Mouse (Mus musculus) cerebellum, adult 8-10 months (tissue): ENCODE data around the gene Itga5.

Experiments used
- DNase-seq: peaks from one replicate; pipeline ENCODE4 v3.0.0; 2022

Itga5 gene

DNA sequence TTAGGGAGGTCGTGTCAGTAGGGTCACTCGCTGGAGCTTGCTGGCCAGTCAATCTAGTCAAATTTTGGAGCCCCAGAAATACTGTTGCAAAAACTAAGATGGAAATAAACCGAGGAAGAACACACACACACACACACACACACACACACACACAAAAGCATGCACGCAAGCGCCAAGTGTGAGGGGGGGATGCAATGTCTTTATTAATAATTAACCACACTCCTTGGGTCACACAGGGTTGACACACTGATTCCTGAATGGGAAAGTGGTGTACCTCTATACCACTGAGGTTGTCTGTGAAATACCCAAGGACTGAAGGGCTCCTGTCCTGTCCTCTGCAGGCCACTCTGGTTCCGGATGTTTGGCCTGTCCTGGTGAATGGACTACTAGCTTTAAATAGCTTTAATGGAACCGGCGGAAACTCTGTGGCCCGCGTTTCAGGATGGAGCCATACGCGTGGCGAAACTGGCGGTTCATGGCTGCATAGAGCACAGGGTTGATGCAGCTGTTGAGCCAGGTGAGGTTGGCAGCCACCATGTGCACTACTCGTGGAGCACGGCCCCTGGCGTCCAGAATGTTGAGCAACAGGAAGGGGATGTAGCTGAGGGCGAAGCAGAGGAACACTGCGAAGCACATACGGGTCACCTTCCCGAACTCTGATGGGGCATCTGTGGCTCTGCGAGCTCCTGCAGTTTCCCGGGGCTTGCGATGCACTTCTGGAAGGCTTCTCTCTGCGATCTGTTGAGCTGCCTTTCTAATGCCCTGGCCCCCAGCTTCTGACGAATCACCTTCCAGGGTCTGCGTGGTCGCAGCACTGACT, 58.3 kb downstream of the Itga5 start:
- DNase-seq: no peak

DNA sequence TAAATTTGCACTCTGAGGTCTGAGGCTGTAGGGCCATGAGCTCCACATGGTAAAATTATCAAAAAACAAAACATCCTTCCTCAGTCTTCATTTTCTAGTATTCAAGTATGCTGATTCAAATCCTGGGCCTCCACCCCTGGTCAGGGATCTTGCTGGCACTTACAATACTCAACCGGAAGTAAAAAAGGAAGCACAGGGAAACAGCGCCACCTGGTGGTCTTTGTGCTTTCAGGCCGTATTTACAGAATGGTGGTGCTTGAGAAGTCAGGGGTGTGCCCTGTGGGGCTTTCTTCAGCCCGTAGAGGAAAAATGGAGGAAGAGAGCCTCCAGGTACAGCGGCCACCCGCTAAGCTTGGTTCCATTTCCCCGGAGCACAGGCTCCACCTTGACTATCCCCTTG, 59.4 kb downstream of the Itga5 start:
- peak; percentile 92 for DNase-seq

DNA sequence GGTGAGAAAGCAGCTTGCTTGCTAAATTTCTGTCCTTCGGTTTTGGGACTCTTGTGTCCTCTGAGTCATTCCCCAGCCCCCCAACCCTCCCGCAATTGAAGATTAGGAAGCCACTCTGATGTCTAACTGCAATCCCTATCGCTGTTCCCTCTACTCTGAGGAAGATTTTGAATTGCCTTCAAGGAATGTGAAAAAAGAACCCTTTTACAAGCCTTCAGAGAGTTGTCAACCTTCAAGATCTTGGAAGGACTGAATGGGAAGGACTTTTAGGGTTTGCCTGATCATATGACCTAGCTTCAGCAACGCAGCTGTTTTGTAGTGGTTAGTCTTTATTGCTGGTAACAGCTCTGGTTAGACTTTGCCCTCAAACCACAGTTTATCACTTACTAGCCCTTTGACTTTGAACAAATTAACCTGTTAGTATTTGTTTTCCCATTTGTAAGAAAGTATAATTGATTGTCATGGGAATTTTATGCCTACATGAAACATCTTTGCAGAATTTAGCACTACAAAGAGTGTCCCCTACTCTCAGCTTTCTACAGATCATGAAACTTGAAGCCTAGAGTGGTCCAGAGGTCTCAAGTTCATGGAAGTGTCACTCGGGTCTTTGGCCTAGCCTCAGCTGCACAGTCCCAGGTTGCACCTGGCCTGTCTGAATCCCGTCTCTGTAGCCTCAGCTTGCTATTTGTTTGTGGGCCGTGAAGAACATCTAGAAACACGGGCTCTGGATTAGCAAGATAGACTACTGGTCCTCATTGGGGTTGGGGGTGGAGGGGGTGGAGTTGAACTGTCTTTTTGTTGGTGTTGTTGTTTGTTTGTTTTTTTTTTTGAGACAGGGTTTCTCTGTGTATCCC, 60.5 kb downstream of the Itga5 start:
- DNase-seq: no peak

DNA sequence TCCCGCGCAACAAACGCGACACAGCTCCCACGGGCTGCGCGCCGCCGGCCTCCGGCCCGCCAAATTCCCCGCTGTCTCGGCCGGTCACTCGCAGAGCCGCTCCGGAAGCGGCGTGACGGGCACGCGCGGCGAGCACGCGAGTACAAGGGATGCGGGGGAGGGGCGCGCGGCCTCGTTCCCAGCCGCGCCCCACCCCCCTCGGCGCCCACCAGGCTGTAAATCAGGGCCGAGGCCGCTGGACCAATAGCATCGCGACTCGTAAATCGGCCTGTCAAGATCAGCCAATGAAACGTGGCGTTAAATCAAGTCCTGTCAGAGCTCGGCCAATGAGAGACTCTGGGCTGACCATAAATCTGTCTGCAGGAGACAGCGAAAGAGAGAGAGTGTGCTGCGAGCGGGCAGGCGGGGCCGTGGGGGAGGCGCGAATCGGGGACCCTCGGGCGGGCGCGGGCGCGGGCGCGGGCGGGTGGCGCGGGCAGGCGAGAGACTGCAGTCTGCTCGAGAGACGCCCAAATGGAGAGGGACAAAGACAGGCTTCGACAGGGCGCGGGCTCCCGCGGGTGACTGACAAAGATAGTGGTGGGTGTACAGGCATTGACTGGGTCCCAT, 61.4 kb downstream of the Itga5 start:
- peak; percentile 92 for DNase-seq

DNA sequence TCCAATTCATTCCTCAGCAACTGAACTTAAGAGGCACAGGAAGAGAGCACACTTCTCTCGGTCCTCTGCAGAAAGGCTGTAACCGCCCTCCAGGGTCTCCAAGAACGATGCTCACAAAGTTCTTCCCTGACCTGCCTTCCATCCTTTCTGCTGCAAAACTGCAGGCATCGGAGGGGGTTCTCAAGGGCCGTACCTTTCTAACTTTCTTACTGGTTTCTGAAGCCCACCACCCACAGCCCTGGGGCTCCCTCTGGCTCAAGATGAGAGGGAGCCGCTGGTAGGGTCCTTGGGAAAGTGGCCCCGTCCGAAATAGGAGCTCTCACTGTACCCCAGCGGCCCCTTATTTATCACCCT, 62.0 kb downstream of the Itga5 start:
- DNase-seq: no peak

DNA sequence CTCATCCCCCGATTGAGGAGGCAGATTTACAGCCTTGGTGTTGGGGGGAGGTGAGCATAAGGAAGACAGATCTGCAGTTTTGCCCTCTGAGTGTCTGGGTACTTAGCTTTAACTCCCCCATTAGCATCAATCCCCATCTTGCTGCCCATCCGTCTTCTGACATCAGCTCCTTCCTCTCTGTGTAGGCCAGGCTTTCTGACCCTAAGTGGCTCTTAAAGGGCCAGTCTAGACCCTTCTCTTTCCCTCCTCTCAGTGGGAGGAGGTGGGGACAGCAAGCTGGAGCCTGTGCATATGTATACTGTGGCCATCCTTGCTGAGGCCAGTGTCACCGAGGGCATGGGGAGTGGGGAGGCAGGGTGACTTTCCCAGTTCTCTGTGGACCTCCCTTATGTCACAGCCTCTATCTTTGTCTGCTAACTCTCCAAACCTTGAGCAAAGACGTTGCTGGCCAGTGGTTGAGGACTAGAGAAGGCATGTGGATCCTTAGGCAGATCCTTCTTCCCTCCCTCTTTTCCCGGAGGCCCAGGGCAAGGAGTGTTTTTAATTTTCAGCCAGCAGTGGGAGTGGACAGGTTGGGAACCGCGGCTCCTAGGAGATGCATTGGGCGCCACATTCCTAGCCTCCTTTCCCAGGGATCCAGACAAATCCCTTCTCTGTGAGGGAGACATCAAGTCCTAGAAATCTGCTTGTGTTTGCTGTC, 62.5 kb downstream of the Itga5 start:
- no peak for DNase-seq

DNA sequence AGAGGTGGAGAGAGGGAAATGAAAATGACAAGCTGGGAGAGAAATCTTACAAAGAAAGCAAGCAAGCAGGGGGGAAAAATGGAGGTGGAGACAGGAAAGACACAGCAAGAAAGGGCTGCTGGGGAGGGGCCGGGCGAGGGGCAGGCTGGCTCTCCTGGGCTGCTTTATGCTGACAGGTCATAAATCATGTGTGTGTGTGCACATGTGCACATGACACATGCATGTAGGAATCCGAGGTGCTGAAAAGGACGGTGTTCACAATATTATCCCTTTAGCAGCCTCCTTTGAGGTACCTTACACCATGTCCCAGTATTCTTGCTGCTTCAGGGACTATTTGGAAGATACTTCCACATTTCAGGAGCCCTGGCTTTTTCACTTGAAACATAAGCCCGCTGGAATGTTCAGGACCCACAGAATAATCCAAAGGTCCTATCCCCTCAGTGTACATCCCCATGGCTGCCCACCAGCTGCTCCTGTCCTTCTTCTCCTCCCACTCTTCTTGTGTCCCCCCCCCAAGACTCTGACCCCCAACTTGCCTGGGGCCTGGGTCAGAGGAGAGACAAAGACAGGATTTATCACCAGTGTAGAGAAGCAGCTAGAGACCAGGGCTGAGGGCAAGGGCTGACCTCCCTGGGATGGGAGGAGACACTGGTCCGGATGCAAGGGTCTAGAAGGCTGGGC, 64.1 kb downstream of the Itga5 start:
- DNase-seq: no peak

DNA sequence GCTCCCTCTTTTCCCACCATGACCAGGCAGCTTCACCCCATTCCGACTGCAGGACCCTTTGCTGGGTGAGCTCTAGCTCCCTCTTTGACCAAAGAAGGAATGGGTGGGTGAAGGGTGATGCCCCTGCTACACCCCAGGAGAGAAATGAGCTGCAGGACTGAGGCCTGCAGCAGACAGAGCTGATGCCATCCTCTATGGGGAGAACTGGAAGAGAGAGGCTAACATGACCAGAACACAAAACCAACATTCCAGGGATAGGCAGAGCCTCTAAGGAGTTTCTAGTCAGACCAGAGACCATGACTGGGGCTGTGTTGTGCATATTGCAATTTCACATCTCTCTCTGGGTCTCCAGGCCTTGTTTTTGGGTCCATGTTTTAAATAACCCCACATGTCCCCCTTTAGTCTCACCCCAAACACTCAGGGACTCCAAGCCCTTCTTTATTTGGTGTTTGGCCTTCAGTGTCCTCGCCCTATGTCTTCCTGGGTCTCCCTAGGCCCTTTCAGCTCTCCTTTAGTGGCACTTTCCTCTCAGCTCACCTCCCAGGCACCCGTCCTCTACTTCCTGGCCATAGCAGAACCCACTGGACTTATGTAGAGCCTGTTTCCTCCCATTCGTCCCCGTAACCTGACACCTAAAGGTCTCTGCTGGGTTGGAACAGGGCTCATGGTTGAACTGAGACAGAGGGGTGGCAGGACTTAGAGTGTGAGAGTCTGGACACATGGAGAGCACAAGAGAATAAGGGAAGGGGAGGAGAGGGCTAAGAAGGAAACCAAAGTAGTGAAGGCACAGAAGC, 64.8 kb downstream of the Itga5 start:
- no peak for DNase-seq

DNA sequence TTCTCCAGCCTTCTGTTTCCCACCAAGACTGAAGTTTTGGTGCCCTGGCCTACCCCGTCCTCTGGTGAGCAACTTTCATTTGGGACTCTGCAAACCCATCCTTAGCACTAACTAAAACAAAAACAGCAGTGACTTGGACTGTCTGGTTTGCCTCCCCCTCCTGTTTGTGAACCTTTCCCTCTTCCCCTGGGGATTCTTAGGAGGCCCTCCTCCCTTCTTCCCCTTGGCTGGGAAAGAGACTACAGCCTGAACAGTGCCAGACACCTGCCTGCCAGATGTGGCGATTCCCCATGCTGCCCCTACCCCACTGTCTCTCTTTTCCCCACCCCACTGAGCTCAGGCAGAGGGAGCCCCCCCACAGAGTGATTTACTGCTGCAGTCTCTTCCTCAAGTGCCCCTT, 65.5 kb downstream of the Itga5 start:
- DNase-seq: no peak

DNA sequence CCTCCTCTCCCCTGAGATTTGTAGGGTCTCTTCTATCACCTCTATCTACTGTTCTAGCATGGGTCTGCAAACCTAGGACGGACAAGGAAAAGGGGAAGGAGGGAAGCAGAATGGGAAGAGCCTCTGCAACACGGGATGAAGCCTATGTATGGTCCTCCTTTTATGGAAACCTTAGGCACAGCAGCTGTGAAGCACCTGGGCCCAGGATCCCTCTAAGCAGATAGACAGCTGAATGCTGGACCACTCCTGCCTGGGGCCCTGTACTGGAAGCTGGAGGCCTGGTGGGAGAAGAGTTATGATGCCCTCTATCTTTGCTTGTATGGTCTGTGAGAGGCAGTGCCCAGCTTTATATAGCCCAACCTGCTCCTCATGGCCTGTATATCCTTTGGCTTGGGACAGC, 66.0 kb downstream of the Itga5 start:
- peak; percentile 12 for DNase-seq

DNA sequence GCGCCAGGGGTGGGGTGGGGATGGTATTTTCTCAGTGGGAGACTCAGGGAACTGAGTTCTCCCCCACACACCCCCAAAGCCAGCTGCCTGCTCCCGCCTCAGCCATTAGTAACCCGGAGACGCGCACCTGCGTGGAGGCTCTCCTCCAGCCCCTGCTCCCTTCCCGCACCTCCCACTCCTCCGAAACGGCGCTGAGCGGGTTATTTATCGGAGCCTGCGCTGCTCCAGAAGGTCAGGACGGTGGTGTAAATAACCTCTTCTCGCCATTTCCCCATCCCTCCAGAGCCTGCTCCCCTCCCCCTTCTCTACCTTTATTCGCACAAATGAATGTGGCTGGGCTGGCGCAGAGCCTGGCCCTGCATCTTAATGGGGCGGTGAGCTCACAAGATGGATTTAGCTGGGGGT, 66.5 kb downstream of the Itga5 start:
- peak; percentile 34 for DNase-seq

DNA sequence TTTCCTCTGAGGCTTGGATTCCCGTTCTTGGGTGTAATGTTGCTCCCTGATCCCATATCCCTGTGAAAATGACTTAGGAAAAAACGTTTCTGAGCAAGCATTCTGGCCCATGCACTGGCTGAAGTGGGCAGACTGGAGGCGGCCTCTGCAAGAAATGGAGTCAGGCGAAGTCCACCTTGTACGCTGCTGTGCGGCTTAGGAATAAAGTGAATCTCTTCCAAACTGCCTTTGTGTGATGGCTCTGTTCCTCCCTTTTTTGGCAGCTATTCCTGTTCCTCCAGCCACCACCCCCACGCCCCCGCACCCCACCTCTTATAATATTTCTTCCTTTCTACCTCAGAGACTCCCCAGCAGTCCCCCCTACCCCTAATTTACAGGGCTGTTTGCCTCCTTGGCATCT, 66.9 kb downstream of the Itga5 start:
- peak; percentile 13 for DNase-seq

DNA sequence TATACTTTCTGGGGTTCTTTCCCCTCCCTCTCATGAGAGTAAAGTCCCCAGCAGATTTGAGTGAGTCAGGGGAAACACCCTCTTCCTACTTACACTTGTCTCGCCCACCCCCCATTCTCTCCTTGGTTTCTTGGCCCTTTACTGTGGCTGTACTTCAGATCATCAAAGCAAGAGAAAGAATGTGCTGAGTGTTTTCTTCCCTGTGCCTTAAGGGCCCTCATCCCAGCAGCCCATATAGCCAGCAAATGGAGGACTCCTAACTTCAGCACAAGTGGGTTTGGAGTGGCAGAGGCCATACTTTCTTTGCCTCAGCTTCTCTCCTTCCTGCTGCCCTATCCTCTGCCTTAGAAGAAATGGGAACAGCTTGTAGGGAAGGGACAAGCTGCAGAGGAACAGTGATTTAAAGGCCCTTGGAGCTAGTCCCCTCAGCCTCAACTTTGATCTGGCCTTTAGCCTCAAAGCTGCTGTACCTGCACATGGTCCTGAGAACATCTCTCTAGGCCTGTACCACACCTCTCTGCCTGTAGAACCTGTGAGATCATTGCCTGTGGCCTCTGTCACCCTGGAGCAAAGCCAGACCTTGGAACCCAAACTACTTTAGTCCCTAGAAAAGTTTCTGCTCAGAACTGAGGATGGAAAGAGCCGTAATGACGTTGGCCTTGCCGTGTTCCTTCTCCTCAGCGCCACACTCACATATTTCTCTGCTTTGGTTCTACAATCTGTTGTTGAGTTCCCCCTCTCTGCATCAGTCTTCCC, 67.5 kb downstream of the Itga5 start:
- no peak for DNase-seq

DNA sequence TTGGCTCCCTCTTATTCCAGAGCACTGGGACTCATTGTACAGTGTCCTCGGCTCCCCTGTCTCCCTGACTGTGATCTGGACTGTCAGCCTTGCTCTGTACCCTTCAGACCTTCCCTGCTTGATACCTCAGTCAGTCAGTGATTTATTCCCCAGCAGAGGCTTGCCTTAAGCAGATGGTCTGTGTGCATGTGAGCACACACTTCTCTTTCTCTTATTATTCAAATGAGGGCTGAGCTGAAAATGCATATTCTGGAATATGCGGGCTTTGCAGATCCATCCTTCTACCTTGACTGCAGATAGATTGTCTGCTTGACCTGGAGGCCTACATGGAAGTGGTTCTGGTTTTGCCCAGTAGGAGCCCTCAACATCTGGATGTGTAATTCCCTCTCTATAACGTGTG, 68.5 kb downstream of the Itga5 start:
- no peak for DNase-seq

DNA sequence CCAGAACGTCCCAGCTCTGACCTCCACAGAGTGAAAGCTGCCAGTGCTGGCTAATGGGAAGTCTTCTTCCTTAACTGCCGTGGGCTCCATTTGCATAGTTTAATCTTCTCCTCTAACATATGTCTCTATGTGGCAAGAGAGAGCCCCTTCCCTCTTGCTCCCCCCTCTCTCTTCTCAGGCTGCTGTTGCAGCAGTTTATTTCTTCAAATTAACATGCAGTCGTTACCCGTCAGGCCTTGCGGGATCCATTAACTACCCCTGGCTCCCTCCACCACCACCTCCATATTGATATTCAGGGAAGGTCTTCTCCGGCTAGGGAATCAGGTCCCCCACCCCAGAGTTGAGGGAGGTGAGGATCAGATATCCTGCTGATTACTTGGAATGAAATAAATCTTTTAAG, 69.2 kb downstream of the Itga5 start:
- DNase-seq: no peak

DNA sequence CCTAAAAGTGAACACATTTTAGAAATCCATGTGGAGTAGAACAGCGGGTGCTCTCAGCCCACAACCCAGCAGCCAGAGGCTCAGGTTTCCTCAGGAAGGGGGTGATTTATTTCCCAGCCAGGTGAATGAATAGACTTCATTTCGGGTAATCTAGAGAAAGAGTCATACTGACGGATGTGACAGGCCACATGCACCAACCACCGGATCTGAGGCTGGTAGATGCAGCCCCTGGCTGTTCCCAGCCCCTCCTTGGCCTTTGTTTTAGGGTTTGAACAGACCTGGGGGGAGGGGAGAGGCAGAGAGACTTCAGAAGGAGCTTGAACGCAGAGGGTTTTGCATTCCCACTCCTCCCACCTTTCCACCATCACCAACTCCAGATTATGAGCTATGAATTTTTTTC, 70.7 kb downstream of the Itga5 start:
- DNase-seq: no peak

DNA sequence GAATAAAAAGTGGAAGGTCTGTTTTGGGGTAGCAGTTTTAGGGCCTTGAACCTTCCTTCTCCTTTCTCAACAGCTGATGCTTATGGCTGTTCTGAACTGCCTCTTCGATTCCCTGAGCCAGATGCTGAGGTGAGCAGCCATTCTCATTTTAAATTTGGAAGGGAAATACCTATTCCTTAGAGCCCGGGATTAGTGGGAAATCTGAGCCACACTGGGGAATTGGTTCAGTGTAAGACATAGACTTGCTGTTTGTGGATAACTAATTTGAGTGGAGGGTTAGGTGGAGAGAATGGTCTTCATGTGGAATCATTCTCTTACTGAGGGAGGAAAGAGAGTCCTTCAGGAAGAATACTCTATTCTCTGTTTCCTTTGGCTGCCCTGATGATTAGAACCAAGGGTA, 71.9 kb downstream of the Itga5 start:
- no peak for DNase-seq
